Mouse (Mus musculus) brown adipose tissue, adult 24 weeks (tissue): ENCODE measurements around the gene Lrrc20. TPM values are rescaled to one million over a fixed set of nuclear protein-coding genes. Genes with fewer than 3 reads are reported as not detected.
"Not testable (repeated sequence)": the region's sequence is repeated elsewhere in the genome, so short reads cannot be mapped to it uniquely, and the experiment has no call there.

Experiments
- H3K27ac ChIP-seq: fragments of 200-500 bp; replicated peaks from 2 replicates; pipeline ENCODE4 v1.5.1; 2012; ENCODE audit warnings: low read depth, mild to moderate bottlenecking, low read length
- H3K4me1 ChIP-seq: fragments of 200-500 bp; 2 replicates; pipeline ENCODE4 v1.6.1; 2012; ENCODE audit warnings: low read length, mixed read lengths; ENCODE audit not compliant: control insufficient read depth, insufficient read depth, insufficient read length
- H3K4me3 ChIP-seq: fragments of 200-500 bp; 2 replicates; pipeline ENCODE4 v1.5.1; 2012; ENCODE audit warnings: low read depth, mild to moderate bottlenecking, low read length, moderate library complexity; ENCODE audit not compliant: insufficient read depth
- polyA plus RNA-seq: library from polyadenylated mRNA; stranded (reverse); fragments of >200 nt; gene quantifications from 2 replicates; pipeline ENCODE4 v1.2.4, GENCODE M21; 2012; ENCODE audit not compliant: missing spikeins, insufficient read depth, insufficient read length

The Lrrc20 gene
- polyA plus RNA-seq, 1 experiment: 11.6 TPM

GRCm38 (mm10) chr10:61452645-61453044 lies 23.0 kb upstream of the Lrrc20 start, which contains the start of gene Eif4ebp2:
Eif4ebp2 (minus strand) TSS chr10:61452661.
- Histone ChIP-seq H3K27ac (peak within 1 kb of the TSS; percentile 60), H3K4me1 (peaks cover 20% of the 10 kb centered on the region)

DNA sequence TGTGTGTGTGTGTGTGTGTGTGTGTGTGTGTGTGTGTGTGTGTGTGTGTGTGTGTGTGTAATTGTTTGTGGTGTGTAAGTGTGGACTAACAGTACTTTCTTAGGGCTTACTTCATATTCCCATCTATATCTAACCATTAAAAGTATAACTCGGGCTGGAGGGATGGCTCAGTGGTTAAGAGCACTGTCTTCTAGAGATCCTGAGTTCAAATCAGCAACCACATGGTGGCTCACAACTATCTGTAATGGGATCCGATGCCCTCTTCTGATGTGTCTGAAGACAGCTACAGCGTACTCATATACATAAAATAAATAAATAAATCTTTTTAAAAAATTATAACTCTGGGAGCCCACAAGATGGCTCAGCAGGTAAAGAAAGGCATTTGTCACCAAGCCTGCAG lies 22.4 kb upstream of the Lrrc20 start:
- peaks cover 15% of the 10 kb centered on the region for H3K4me1 ChIP-seq
- not testable (repeated sequence) for H3K27ac ChIP-seq, H3K4me3 ChIP-seq

More at GRCm38 (mm10) chr10:61452645-61453044, 23.0 kb upstream of the Lrrc20 start, which contains the start of gene Eif4ebp2:
- peak within 1 kb of the TSS; percentile 85 for H3K4me3 ChIP-seq

DNA sequence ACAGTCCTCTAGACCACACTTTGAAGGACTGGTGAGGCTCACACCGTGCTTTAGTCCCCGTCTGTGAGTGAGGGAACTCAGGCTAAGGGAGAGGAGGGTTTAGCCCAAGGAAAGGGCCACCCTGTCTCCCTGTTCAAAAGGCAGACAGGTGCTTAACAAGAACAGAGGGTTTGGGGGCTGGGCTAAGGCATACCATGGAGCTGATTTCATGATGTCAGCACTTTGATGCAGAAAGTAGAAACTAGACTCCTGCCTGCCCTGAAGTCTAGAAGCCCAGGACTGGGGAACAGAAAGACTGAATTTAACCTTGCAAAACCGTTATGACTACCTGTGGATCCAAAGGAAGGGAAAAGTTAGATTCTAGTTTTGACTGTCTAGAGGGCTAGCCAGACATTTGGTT lies 18.4 kb upstream of the Lrrc20 start:
- Histone ChIP-seq H3K4me3 (no peak overlapping the region), H3K4me1 (no peaks in the 10 kb centered on the region), H3K27ac (no peak overlapping the region)

DNA sequence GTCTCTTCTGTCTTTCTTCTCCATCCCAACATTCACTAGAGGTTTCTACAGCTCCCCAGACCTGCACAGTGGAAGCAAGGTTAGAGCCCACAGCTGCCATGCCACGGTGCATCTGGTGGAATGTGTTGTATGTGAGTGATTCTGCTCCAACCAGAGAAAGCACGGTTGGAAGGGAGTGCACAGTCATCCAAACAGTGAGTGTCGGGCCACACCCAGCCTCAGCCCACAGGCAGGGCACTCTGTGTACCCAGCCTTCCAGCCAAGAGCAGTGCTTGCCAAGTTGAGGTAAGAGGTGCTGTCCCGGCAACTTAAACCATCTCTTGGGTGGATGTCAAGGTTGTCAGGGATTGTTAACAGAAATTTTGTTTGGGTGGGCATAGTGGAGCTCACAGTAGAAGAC lies 10.6 kb upstream of the Lrrc20 start:
- H3K4me3 ChIP-seq: no peak overlapping the region
- no peaks in the 10 kb centered on the region for H3K4me1 ChIP-seq
- no peak overlapping the region for H3K27ac ChIP-seq

- Histone ChIP-seq H3K4me3 (no peak overlapping the region), H3K4me1 (no peaks in the 10 kb centered on the region)
Measured at GRCm38 (mm10) chr10:61466242-61466641, 9.4 kb upstream of the Lrrc20 start.

DNA sequence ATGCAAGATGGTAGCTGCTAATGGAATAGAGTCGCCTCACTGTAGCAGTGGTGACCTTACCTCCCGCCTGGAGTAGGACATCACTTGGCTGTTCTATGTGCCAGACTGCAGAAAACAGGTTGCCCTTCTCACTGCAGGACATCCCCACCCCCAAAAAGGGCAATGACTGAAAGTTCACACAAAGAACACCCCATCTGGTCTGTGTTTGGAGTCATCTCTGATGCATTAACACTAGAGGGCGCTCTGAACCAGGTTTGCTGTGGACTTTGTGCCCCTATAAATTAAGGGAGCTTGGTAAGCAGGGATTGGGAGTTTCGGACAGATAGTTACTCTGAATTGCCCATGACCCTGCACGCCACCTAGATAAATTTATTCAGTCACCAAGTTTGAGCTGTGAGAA lies 8.7 kb upstream of the Lrrc20 start:
- H3K4me3 ChIP-seq: no peak overlapping the region
- H3K27ac ChIP-seq: no peak overlapping the region
- H3K4me1 ChIP-seq: no peaks in the 10 kb centered on the region

More at GRCm38 (mm10) chr10:61466242-61466641, 9.4 kb upstream of the Lrrc20 start:
- H3K27ac ChIP-seq: no peak overlapping the region

DNA sequence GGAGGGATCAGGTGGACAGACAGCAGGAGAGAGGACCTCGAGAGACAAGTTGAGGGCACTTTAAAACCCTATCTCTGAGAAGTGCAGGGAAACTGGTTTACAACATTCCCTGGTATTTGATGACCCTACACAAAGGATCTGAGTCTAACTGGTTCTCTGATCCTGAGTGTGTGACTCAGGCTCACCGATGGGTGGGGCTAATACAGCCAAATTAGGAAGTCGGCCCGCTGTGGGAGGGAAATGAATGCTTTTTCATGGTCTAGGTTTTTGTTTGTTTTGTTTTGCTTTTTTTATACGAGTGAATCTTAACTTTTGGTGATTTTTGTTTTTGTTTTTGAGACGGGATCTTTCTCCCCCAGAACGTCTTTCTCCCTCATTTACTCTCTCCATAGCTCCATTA lies 6.7 kb upstream of the Lrrc20 start:
- H3K27ac ChIP-seq: no peak overlapping the region
- no peak overlapping the region for H3K4me3 ChIP-seq
- no peaks in the 10 kb centered on the region for H3K4me1 ChIP-seq

GRCm38 (mm10) chr10:61473640-61474039 lies 2.0 kb upstream of the Lrrc20 start:
- Histone ChIP-seq H3K4me3 (no peak overlapping the region), H3K27ac (no peak overlapping the region), H3K4me1 (no peaks in the 10 kb centered on the region)

GRCm38 (mm10) chr10:61474344-61474743 lies 1.3 kb upstream of the Lrrc20 start:
- H3K4me3 ChIP-seq: no peak overlapping the region
- H3K27ac ChIP-seq: no peak overlapping the region
- H3K4me1 ChIP-seq: no peaks in the 10 kb centered on the region

GRCm38 (mm10) chr10:61476440-61477165 lies 1.0 kb downstream of the Lrrc20 start:
- Histone ChIP-seq H3K4me1 (no peaks in the 10 kb centered on the region), H3K27ac (no peak overlapping the region), H3K4me3 (peak overlapping the region; percentile 82)

DNA sequence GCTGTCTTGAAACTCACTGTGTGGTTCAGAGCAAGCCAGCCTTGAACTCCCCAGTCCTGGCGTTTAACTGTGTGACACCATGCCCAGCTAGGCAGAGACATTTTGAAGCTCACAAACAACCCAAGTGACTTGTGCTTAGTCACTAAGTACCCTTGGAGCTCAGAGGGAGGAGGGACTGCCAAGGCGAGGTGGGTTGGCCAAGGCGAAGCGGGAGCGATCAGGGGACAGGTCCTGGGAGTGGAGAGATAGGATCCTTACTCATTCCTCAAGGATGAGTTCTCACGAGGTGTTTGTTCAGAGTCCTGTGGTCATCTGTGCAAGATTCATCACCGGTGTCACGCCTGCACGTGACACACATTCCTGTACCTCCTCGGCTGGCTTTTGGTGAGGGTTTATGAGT lies 3.9 kb downstream of the Lrrc20 start:
- Histone ChIP-seq H3K4me1 (no peaks in the 10 kb centered on the region), H3K4me3 (no peak overlapping the region), H3K27ac (no peak overlapping the region)

DNA sequence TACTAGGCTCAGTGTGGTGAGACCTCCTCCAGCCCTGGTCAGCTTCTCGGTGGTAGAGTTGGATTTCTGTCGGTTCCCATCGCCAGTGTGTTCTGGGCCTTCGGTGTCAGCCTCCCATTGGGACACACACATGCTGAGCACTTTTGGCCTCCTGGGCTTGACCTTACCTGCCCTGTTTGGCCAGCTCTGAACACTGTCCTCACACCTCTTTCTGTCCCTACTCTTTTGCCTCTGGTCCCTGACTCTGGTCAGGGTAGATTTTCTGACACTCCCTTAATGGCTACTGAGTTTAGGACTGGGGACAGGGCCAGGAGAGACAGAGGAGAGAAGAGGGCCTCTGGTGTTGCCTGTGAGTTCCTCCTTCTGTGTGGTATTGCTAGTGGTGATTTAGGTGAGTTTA lies 4.3 kb downstream of the Lrrc20 start:
- no peak overlapping the region for H3K4me3 ChIP-seq
- no peaks in the 10 kb centered on the region for H3K4me1 ChIP-seq
- no peak overlapping the region for H3K27ac ChIP-seq

DNA sequence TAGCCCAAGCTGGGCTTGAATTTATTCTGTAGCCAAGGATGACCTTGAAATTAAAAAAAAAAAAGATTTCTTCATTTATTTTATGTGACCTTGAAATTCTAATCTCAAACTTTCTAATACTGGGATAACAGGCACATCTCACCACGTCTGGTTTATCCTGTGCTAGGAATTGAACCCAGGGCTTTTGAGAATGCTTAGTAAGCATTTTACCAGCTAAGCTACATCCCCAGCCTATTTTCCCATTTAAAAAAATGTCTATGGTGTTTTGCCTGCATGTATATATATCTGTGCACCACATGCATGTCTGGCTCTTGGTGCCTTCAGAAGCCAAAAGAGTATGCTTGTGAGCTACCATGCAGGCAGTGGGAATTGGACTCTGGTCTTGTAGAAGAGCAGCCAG lies 4.9 kb downstream of the Lrrc20 start:
- H3K27ac ChIP-seq: no peak overlapping the region

GRCm38 (mm10) chr10:61482771-61483170 lies 7.2 kb downstream of the Lrrc20 start:
- H3K4me1 ChIP-seq: no peaks in the 10 kb centered on the region
- H3K27ac ChIP-seq: no peak overlapping the region
- no peak overlapping the region for H3K4me3 ChIP-seq

More for the DNA sequence above, 4.9 kb downstream of the Lrrc20 start:
- Histone ChIP-seq H3K4me1 (no peaks in the 10 kb centered on the region), H3K4me3 (no peak overlapping the region)

GRCm38 (mm10) chr10:61484801-61485200 lies 9.2 kb downstream of the Lrrc20 start:
- no peak overlapping the region for H3K4me3 ChIP-seq
- H3K4me1 ChIP-seq: no peaks in the 10 kb centered on the region
- no peak overlapping the region for H3K27ac ChIP-seq
